Mouse (Mus musculus): ENCODE results near the gene Hdgf. TPM values are rescaled to one million over a fixed set of nuclear protein-coding genes. Genes with fewer than 3 reads are reported as not detected.

The Hdgf gene
- polyA plus RNA-seq, 1 experiment = 279 TPM

DNA sequence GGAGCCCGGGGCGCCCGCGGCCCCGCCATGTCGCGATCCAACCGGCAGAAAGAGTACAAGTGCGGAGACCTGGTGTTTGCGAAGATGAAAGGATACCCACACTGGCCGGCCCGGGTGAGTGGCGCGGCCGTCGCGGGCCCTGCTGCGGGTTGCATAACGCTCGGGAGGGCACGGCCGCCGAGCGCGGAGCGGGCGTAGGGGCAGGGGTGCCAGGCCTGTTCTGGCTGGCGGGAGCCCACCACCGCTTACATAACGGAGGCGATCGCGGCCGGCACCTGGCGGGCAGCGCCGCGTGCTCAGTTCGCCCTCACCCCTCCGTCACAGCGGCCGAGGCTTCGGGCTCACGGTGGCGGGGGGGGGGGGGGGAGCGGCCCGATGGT is 470 bp downstream of the Hdgf start:
- Histone ChIP-seq H3K27me3 (ENCODE audit: control insufficient read depth, insufficient read depth, insufficient read length) (no peaks in the 10 kb centered on the region), H3K79me3 (ENCODE audit: low read depth) (peaks cover 50% of the 10 kb centered on the region), H3K36me3 (ENCODE audit: control insufficient read depth, insufficient read depth) (peaks cover 11% of the 10 kb centered on the region), H3K4me3 (ENCODE audit: insufficient read depth, poor library complexity, severe bottlenecking) (peak overlapping the region; percentile 80), H3ac (ENCODE audit: control insufficient read depth, insufficient read length, low read depth) (peak overlapping the region; percentile 100), H3K79me2 (ENCODE audit: control insufficient read depth, insufficient read depth) (peaks cover 55% of the 10 kb centered on the region)
- TF ChIP-seq CEBPB (IDR thresholded peaks at IDR 0.05; ENCODE audit: low read depth) (peak; percentile 1), FOSL1 (IDR thresholded peaks at IDR 0.05; ENCODE audit: insufficient read depth, low read length, poor library complexity, severe bottlenecking) (no peak)

DNA sequence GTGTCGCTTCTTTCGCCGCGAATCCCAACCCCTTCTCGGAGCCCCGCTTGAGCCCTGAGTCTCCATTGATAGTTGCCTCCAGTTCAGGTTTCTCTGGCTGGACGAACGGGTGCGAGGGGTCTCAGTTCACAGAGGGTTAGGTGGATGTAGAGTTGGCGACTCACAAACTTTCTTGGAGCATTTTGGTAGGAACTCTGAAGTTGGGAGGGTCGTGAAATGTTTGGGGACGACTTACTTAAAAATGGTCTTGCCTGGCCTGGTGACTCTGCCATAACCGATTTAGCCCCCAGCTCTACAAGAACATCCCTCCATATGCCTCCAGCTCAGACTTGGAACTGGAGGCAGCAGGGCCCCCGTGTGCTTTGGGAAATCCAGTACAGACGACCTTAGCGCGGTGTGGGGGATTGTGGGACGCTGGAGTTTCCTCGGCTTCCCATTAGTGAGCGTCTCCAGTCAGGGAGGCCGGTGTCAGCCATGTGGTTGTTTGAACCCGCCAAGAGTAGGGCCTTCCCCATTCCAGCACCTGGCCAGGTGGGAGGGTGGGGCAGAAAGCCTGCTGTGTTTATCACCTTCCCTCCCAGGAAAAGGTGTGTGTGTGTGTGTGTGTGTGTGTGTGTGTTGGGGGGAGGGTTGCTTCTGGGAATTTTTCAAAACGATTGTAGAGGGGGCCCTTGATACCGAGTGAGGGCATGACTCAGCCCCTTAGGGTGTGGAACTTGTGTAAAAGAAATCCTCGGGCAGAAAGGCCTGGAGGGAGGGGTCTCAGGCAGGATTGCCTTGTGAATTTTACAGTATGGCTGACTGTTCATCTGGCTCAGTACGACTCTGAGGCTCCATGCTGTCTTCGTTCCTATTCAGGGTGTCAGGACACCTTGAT is 1.1 kb downstream of the Hdgf start:
- no peak for TF ChIP-seq CEBPB (IDR thresholded peaks at IDR 0.05; ENCODE audit: low read depth)
- no peak for TF ChIP-seq CTCF (IDR thresholded peaks at IDR 0.05; ENCODE audit: control insufficient read depth, insufficient read depth, insufficient read length)
- TF ChIP-seq MYOG (IDR thresholded peaks at IDR 0.05; ENCODE audit: control insufficient read depth, extremely low read depth, insufficient read length) = no peak
- no peak for TF ChIP-seq FOSL1 (IDR thresholded peaks at IDR 0.05; ENCODE audit: insufficient read depth, low read length, poor library complexity, severe bottlenecking)
- TF ChIP-seq USF1 (IDR thresholded peaks at IDR 0.05; ENCODE audit: low read depth) = no peak
- no peak for TF ChIP-seq MYOD1 (IDR thresholded peaks at IDR 0.05; ENCODE audit: control insufficient read depth, insufficient read length, low read depth)
- TF ChIP-seq MAX (IDR thresholded peaks at IDR 0.05) = no peak
- peaks cover 61% of the 10 kb centered on the region for H3K79me2 ChIP-seq (ENCODE audit: control insufficient read depth, insufficient read depth)

DNA sequence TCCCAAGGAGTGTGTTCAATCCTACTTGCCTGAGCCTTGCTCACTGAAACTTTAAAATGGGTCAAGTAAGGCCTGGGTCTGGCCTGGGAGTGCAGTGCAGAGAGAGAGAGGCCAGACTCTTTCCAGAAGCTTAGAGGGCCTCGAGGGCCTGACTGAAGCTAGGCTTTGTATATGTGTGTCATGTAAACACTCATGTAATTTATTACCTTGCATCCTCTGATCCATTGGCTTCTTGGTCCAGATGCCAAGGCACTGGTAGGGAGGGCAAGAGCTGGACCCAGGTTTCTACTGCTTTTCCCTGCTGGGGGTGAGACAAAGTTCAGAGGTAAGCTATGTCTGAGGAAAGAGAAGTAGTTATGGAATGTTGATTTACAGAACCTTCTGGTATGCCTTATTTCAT is 1.8 kb downstream of the Hdgf start:
- Histone ChIP-seq H3K79me3 (ENCODE audit: low read depth) (peaks cover 63% of the 10 kb centered on the region), H3K27me3 (ENCODE audit: control insufficient read depth, insufficient read depth, insufficient read length) (no peaks in the 10 kb centered on the region), H3K4me3 (ENCODE audit: insufficient read depth, poor library complexity, severe bottlenecking) (peak overlapping the region; percentile 80), H3K79me2 (ENCODE audit: control insufficient read depth, insufficient read depth) (peaks cover 68% of the 10 kb centered on the region), H3ac (ENCODE audit: control insufficient read depth, insufficient read length, low read depth) (peak overlapping the region; percentile 23), H3K36me3 (ENCODE audit: control insufficient read depth, insufficient read depth) (peaks cover 19% of the 10 kb centered on the region)
- TF ChIP-seq FOSL1 (IDR thresholded peaks at IDR 0.05; ENCODE audit: insufficient read depth, low read length, poor library complexity, severe bottlenecking) = no peak

More for the DNA sequence above, 1.1 kb downstream of the Hdgf start:
- Histone ChIP-seq H3ac (ENCODE audit: control insufficient read depth, insufficient read length, low read depth) (peak overlapping the region; percentile 100), H3K79me3 (ENCODE audit: low read depth) (peaks cover 56% of the 10 kb centered on the region), H3K36me3 (ENCODE audit: control insufficient read depth, insufficient read depth) (peaks cover 14% of the 10 kb centered on the region), H3K4me3 (ENCODE audit: insufficient read depth, poor library complexity, severe bottlenecking) (peak overlapping the region; percentile 80), H3K27me3 (ENCODE audit: control insufficient read depth, insufficient read depth, insufficient read length) (no peaks in the 10 kb centered on the region)

DNA sequence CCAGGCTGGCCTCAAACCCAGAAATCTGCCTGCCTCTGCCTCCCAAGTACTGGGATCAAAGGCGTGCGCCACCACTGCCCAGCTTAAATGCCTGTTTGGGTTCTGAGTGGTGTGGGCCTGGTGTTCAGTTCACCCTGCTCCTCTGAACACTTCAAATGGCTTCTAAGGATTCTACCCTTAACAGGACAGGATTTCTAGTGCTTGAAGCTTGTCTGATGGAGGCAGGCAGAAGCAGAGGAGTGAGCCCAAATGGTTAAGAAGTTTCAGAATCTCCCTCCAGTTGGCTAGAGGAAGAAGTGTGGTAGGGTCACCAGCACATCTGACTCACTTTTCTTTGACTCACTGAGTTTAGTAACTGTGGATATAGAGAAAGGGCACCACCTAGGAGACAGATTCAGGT is 3.3 kb downstream of the Hdgf start:
- H3K36me3 ChIP-seq (ENCODE audit: control insufficient read depth, insufficient read depth) = peaks cover 34% of the 10 kb centered on the region
- TF ChIP-seq CTCF (IDR thresholded peaks at IDR 0.05; ENCODE audit: control insufficient read depth, insufficient read depth, insufficient read length) (no peak), USF1 (IDR thresholded peaks at IDR 0.05; ENCODE audit: low read depth) (no peak), MYOD1 (IDR thresholded peaks at IDR 0.05; ENCODE audit: control insufficient read depth, insufficient read length, low read depth) (no peak), MAX (IDR thresholded peaks at IDR 0.05) (no peak), CEBPB (IDR thresholded peaks at IDR 0.05; ENCODE audit: low read depth) (no peak), FOSL1 (IDR thresholded peaks at IDR 0.05; ENCODE audit: insufficient read depth, low read length, poor library complexity, severe bottlenecking) (no peak), MYOG (IDR thresholded peaks at IDR 0.05; ENCODE audit: control insufficient read depth, extremely low read depth, insufficient read length) (no peak)
- no peaks in the 10 kb centered on the region for H3K27me3 ChIP-seq (ENCODE audit: control insufficient read depth, insufficient read depth, insufficient read length)
- peaks cover 83% of the 10 kb centered on the region for H3K79me2 ChIP-seq (ENCODE audit: control insufficient read depth, insufficient read depth)
- H3ac ChIP-seq (ENCODE audit: control insufficient read depth, insufficient read length, low read depth) = no peak overlapping the region
- H3K79me3 ChIP-seq (ENCODE audit: low read depth) = peaks cover 74% of the 10 kb centered on the region
- no peak overlapping the region for H3K4me3 ChIP-seq (ENCODE audit: insufficient read depth, poor library complexity, severe bottlenecking)

DNA sequence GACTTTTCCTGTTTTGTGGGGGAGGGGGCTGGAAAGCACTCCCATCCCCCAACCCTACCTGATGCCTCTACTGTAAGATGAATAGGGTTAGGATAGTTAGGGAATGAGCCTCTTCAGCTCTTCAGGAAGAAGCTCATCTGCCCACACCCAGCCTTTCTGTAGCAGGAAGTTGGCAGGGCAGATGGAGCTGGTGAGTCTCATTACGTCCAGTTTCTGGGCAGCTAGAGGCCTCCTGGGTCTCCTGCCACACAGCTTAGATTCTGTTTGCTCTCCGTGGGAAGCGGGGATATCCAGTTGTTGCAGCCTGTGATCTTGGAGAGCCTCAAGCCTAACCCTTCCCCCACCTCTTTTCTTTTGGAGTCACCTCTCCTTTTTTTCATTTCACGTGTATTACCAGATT is 3.8 kb downstream of the Hdgf start:
- TF ChIP-seq CTCF (IDR thresholded peaks at IDR 0.05; ENCODE audit: control insufficient read depth, insufficient read depth, insufficient read length) = no peak
- no peak for TF ChIP-seq USF1 (IDR thresholded peaks at IDR 0.05; ENCODE audit: low read depth)
- TF ChIP-seq FOSL1 (IDR thresholded peaks at IDR 0.05; ENCODE audit: insufficient read depth, low read length, poor library complexity, severe bottlenecking) = no peak
- no peak for TF ChIP-seq MYOG (IDR thresholded peaks at IDR 0.05; ENCODE audit: control insufficient read depth, extremely low read depth, insufficient read length)
- no peak for TF ChIP-seq MYOD1 (IDR thresholded peaks at IDR 0.05; ENCODE audit: control insufficient read depth, insufficient read length, low read depth)
- TF ChIP-seq MAX (IDR thresholded peaks at IDR 0.05) = no peak
- no peak for TF ChIP-seq CEBPB (IDR thresholded peaks at IDR 0.05; ENCODE audit: low read depth)
- Histone ChIP-seq H3K27me3 (ENCODE audit: control insufficient read depth, insufficient read depth, insufficient read length) (no peaks in the 10 kb centered on the region), H3K36me3 (ENCODE audit: control insufficient read depth, insufficient read depth) (peaks cover 38% of the 10 kb centered on the region), H3K79me3 (ENCODE audit: low read depth) (peaks cover 74% of the 10 kb centered on the region), H3ac (ENCODE audit: control insufficient read depth, insufficient read length, low read depth) (peak overlapping the region; percentile 37), H3K79me2 (ENCODE audit: control insufficient read depth, insufficient read depth) (peaks cover 85% of the 10 kb centered on the region), H3K4me3 (ENCODE audit: insufficient read depth, poor library complexity, severe bottlenecking) (peak overlapping the region; percentile 18)

DNA sequence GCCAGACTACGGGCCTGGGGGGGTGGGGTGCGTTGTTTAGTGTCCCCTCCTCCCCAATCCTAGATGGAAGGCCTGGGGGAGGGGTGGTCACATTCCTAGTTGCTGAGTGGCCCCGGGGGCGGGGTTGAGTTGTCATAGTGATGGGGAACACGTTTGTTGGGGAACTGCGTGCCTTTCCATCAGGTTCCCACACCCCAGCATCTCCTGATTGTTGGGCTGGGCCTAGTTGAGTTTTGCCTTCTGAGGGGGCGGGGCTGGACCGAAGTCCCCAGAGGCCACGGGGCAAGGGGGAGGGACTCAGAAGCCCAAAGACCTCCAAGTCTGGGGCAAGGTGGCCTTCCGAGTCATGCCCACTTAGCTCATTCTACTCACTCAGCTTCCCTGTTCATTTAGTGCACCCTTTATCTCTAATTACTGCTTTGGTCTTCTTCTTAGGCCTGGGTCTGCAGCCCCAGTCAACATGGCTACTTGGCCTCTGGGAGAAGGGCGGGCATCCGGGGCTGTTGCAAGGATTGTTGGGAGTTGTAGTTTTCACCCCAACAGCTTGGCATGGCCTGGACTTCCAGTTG is 4.5 kb downstream of the Hdgf start:
- H3K27me3 ChIP-seq (ENCODE audit: control insufficient read depth, insufficient read depth, insufficient read length) = no peaks in the 10 kb centered on the region
- no peak overlapping the region for H3ac ChIP-seq (ENCODE audit: control insufficient read depth, insufficient read length, low read depth)
- TF ChIP-seq CTCF (IDR thresholded peaks at IDR 0.05; ENCODE audit: control insufficient read depth, insufficient read depth, insufficient read length) (no peak), USF1 (IDR thresholded peaks at IDR 0.05; ENCODE audit: low read depth) (no peak), MYOG (IDR thresholded peaks at IDR 0.05; ENCODE audit: control insufficient read depth, extremely low read depth, insufficient read length) (no peak), CEBPB (IDR thresholded peaks at IDR 0.05; ENCODE audit: low read depth) (no peak), MAX (IDR thresholded peaks at IDR 0.05) (no peak), FOSL1 (IDR thresholded peaks at IDR 0.05; ENCODE audit: insufficient read depth, low read length, poor library complexity, severe bottlenecking) (no peak), MYOD1 (IDR thresholded peaks at IDR 0.05; ENCODE audit: control insufficient read depth, insufficient read length, low read depth) (no peak)
- peak overlapping the region; percentile 18 for H3K4me3 ChIP-seq (ENCODE audit: insufficient read depth, poor library complexity, severe bottlenecking)
- peaks cover 74% of the 10 kb centered on the region for H3K79me3 ChIP-seq (ENCODE audit: low read depth)
- peaks cover 45% of the 10 kb centered on the region for H3K36me3 ChIP-seq (ENCODE audit: control insufficient read depth, insufficient read depth)
- H3K79me2 ChIP-seq (ENCODE audit: control insufficient read depth, insufficient read depth) = peaks cover 85% of the 10 kb centered on the region

Measured in C2C12 (cell line).